Mouse (Mus musculus) kidney, adult 2 months (tissue): ENCODE measurements around the gene Dcaf8. TPM values are rescaled to one million over a fixed set of nuclear protein-coding genes. Genes with fewer than 3 reads are reported as not detected.
"Not testable (repeated sequence)": the region's sequence is repeated elsewhere in the genome, so short reads cannot be mapped to it uniquely, and the experiment has no call there.

Experiments
- DNase-seq: peaks from one replicate; pipeline ENCODE4 v3.0.0; 2021
- H3K27ac ChIP-seq: fragments of 200-500 bp; 2 replicates; pipeline ENCODE4 v1.5.1; 2012; ENCODE audit warnings: low read depth, low read length, control low read depth, inconsistent platforms; ENCODE audit not compliant: insufficient read depth
- H3K27me3 ChIP-seq: fragments of 200-500 bp; replicated peaks from 2 replicates; pipeline ENCODE4 v1.6.1; 2012; ENCODE audit warnings: mild to moderate bottlenecking, moderate library complexity, low read length, inconsistent platforms; ENCODE audit not compliant: control insufficient read depth, insufficient read depth
- H3K36me3 ChIP-seq: fragments of 200-500 bp; 2 replicates; pipeline ENCODE4 v1.6.1; 2012; ENCODE audit warnings: mild to moderate bottlenecking, moderate library complexity, low read length, inconsistent platforms; ENCODE audit not compliant: control insufficient read depth, insufficient read depth
- H3K4me1 ChIP-seq: fragments of 200-500 bp; 2 replicates; pipeline ENCODE4 v1.6.1; 2011; ENCODE audit warnings: low read length; ENCODE audit not compliant: control insufficient read depth, insufficient read depth
- H3K4me3 ChIP-seq: fragments of 200-500 bp; 2 replicates; pipeline ENCODE4 v1.5.1; 2011; ENCODE audit warnings: mild to moderate bottlenecking, low read depth, low read length, control low read depth; ENCODE audit not compliant: insufficient read depth
- CTCF ChIP-seq: fragments of 200-500 bp; conservative IDR thresholded peaks from 2 replicates; pipeline ENCODE4 v1.5.1; 2011; ENCODE audit warnings: low read depth, mild to moderate bottlenecking, control low read depth, low read length, moderate library complexity, mixed read lengths; ENCODE audit not compliant: insufficient read depth, insufficient read length
- POLR2A ChIP-seq: fragments of 200-500 bp; IDR thresholded peaks from one replicate; pipeline ENCODE4 v1.6.1; 2011; ENCODE audit warnings: low read depth, low read length, control low read depth
- WGBS: fragments of 180-500 bp; shearing (Covaris S2); methylation state at CpG from one replicate; pipeline ENCODE4 v1.1.7; 2018; 5-methylcytosine and 5-hydroxymethylcytosine counted together
- polyA plus RNA-seq: library from polyadenylated mRNA; depleted of rRNA; stranded (reverse); fragments of >200 nt; gene quantifications from 2 replicates; pipeline ENCODE4 v1.2.3, GENCODE M21; 2012; rRNA removed

Dcaf8 gene
- polyA plus RNA-seq, 1 experiment, result 95.1 TPM

- peak; percentile 23 for DNase-seq
- H3K27ac ChIP-seq, result no peak overlapping the region
Observed at GRCm38 (mm10) chr1:172243547-172244205, 95.8 kb downstream of the Dcaf8 start.

GRCm38 (mm10) chr1:172244645-172245044 is 96.8 kb downstream of the Dcaf8 start:
- 77% methylated on average over 23 of the region's 23 CpGs for WGBS

More at GRCm38 (mm10) chr1:172243547-172244205, 95.8 kb downstream of the Dcaf8 start:
- peak; percentile 39; the same call in 1 of the 2 replicates for TF ChIP-seq CTCF
- no peak for TF ChIP-seq POLR2A
- WGBS, result 53% methylated on average over 16 of the region's 16 CpGs
- no peaks in the 10 kb centered on the region for H3K36me3 ChIP-seq
- no peaks in the 10 kb centered on the region for H3K27me3 ChIP-seq
- H3K4me3 ChIP-seq, result no peak overlapping the region
- no peaks in the 10 kb centered on the region for H3K4me1 ChIP-seq

More at GRCm38 (mm10) chr1:172244645-172245044, 96.8 kb downstream of the Dcaf8 start:
- H3K27me3 ChIP-seq, H3K4me3 ChIP-seq, H3K36me3 ChIP-seq, H3K27ac ChIP-seq, H3K4me1 ChIP-seq, DNase-seq: not testable (repeated sequence)

Other genes with a start within 250 kb of the Dcaf8 start
- 0.10 and 1.4 TPM in 2 replicates for gene Slamf6, start 230.6 kb upstream of the Dcaf8 start, polyA plus RNA-seq
- gene Vangl2, start 119.6 kb upstream of the Dcaf8 start, polyA plus RNA-seq, result 2.9 and 3.3 TPM in 2 replicates
- gene Nhlh1, start 90.5 kb upstream of the Dcaf8 start, polyA plus RNA-seq, result not detected in 2 replicates
- gene Copa, start 65.6 kb upstream of the Dcaf8 start, polyA plus RNA-seq, result 60.4 and 74.9 TPM in 2 replicates
- gene Ncstn, start 65.3 kb upstream of the Dcaf8 start, polyA plus RNA-seq, result 94.0 and 98.3 TPM in 2 replicates
- 110 and 125 TPM in 2 replicates for gene Pex19, start 21.3 kb upstream of the Dcaf8 start, polyA plus RNA-seq
- gene Pea15a, start 58.7 kb downstream of the Dcaf8 start, polyA plus RNA-seq, result 52.1 and 58.7 TPM in 2 replicates
- 0.29 and 27.1 TPM in 2 replicates for gene Casq1, start 71.8 kb downstream of the Dcaf8 start, polyA plus RNA-seq
- 0.09 and 0.11 TPM in 2 replicates for gene Atp1a4, start 110.3 kb downstream of the Dcaf8 start, polyA plus RNA-seq
- gene Igsf8, start 113.6 kb downstream of the Dcaf8 start, polyA plus RNA-seq, result 54.3 and 57.7 TPM in 2 replicates
- 21.5 and 36.4 TPM in 2 replicates for gene Atp1a2, start 150.0 kb downstream of the Dcaf8 start, polyA plus RNA-seq
- 0.06 and 0.11 TPM in 2 replicates for gene Kcnj9, start 181.2 kb downstream of the Dcaf8 start, polyA plus RNA-seq
- 17.0 and 17.1 TPM in 2 replicates for gene Kcnj10, start 193.1 kb downstream of the Dcaf8 start, polyA plus RNA-seq
- gene Pigm, start 228.5 kb downstream of the Dcaf8 start, polyA plus RNA-seq, result 4.9 and 5.6 TPM in 2 replicates